Mouse (Mus musculus): ENCODE measurements around the gene 2310034G01Rik.

Gene 2310034G01Rik

DNA sequence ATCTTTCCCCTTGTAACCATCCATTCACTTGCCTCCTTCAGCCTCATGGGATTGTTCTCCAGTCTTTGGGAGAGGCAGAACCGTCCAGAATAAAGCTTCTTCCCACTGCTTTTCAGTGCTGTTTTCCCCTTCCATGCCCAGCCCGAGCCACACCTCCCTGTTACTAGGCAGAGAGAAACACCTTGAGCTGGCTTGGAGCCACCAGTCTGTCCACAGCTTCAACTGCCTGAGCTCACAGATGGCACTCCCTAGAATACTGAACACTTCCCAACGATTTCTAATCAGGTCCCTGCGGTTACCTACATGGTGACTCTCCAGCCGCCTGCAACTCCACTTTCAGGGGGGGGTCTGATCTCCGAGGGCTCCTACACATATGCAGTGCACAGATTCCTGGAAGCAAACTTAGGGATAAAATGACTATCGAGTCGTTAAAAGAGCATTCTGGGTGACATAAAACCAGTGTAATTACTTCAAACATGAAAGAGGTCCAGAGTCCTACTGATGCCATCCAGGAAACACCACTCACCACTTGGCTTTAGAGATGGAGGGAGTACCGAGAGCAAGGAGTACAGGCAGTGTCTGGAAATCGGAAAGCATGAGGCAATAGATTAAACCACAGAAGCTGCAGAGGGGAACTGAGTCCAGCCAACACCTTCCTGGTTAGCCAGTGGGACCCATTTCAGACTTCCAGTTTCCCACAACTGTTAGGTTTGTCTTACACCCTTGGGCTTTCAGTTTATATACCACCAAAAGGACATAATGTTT is at the start of gene 2310034G01Rik:
Gene 2310034G01Rik (minus strand): TSS at position 135 of the 765 bp plus-strand sequence.
- no peak for DNase-seq

DNA sequence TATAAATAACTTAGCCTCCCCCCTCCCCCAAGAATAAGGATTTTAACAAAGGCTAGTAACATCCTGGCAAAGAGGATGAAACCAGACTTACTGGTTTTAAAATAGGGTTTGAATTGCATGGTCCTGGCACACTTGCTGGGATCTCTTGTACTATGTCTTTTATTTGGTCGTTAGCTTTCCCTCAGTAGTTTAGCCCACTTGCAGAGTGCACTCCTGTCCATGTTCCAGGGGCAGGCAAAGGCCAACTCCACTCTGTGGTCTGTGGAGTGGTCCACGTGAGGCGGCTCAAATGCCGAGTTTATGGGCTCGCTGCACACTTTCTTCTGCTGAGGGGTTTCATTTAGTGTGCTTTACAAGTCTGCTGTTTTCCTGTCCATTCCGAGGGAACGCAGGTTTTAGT is 49.8 kb upstream of the 2310034G01Rik start:
- no peak for DNase-seq

DNA sequence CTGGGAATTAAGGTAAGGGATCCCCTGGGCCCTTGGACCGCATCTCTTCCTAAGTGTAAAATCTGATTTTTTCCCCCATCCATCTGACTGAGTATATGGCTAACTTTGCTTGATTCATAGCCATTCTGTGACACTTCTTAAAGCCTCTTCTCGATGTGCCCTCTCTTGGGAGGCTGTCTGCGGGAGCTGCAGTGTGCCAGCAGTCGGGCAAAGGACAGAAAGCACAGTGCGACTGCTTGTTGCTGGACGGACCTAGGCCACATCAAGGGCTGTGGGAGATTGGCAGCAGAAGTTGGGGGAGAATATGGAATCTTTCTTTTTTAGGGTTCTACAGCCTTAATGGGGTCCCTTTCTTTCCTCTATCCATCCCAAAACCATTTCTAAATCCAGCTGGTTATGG is 49.3 kb upstream of the 2310034G01Rik start:
- DNase-seq = no peak

DNA sequence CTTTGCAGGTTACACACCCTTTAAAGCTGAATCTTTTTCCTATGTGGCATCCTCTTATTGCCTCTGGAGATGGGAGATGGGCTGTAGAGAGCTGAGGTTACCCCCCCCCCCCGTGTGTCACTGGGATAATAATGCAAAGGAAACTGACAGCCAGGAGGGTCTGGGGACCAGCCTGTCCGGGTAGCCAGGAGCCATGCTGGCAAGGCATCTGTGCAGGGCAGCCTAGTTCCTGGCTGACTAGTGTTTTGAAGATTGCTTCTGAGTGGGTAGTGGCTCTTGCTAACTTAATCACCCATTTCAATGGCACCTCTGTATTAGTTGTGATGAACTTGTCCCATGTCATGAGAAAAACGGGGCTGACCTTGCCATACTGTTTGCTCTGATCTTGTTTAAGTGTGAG is 48.3 kb upstream of the 2310034G01Rik start:
- DNase-seq = no peak

DNA sequence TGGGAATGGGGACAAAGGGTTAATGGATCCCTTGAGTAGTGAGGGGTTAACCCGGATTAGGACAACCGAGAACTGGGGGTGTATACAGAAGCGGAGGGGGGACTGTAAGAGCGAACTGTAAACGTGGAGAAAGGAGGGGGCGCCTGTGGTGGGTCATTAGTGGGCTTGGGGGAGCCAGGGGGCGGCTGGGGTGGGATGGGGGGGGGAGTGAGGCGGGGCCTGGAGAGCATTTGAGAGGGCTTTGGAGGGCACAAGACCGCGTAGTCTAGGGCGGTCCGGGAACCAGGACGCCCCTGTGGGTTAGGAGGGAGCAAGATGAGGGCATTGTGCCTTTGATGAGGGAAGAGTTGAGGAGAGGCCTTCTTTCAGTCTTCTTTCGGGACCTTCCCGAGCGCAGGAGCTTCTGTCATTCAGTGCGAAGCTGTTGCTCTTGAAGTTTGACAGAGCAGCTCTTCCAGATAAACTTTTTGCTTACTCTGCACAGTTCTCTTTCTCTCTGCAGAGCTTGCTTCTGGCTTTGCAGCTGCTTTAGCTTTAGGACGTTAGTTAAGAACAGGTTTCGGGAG is 47.4 kb upstream of the 2310034G01Rik start:
- DNase-seq = no peak

DNA sequence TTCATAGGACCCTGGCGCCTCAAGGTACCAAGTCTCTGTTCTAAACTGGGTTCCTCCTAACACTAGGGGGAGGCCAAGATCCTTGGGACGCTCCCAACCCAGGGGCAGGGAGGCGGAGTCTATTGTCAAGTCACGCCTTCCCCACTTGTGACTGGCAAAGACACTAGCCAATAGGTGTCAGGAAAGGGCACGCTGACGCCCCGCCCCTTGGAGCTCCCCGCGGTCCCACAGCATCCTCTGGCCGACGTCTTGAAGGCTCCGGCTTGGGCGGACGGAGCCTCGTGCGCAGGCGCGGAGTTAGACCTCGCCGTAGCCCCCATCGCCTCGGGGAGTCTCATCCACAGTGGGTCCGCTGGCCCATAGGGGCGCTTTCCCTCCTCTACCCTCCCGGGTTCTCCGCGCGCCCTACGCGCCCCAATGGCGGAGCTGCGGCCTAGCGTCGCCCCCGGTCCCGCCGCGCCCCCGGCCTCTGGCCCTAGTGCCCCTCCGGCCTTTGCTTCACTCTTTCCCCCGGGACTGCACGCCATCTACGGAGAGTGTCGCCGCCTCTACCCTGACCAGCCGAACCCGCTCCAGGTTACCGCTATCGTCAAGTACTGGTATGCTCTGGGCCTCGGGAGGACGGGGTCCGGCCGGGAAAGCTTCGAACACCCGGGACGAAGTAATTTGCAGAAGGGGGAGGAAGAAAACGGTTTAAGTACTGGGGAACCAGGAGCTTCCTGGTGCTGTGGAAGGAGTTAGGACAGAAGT is 46.8 kb upstream of the 2310034G01Rik start, which contains the start of gene Sufu:
Gene Sufu (plus strand): TSS at position 211 of the 750 bp plus-strand sequence.
- peak; percentile 96 to 97 for DNase-seq

DNA sequence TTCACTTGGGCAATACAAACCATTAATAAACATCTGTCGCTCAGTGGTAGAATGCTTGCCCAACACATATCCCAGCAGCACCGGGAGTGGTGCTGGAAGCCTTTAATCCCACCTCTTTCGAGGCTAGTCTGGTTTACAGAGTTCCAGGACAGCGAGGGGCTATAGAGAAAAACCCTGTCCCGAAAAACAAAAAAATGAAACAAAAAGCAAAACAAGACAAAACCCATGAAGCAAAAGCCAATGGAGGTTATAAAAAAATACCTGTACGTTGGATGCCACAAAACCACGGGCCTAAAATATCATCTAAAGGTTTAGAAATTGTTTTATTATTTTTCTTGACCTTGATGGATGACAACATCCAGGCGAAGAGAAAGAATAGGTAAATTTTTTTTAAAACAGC is 46.0 kb upstream of the 2310034G01Rik start:
- DNase-seq = no peak

DNA sequence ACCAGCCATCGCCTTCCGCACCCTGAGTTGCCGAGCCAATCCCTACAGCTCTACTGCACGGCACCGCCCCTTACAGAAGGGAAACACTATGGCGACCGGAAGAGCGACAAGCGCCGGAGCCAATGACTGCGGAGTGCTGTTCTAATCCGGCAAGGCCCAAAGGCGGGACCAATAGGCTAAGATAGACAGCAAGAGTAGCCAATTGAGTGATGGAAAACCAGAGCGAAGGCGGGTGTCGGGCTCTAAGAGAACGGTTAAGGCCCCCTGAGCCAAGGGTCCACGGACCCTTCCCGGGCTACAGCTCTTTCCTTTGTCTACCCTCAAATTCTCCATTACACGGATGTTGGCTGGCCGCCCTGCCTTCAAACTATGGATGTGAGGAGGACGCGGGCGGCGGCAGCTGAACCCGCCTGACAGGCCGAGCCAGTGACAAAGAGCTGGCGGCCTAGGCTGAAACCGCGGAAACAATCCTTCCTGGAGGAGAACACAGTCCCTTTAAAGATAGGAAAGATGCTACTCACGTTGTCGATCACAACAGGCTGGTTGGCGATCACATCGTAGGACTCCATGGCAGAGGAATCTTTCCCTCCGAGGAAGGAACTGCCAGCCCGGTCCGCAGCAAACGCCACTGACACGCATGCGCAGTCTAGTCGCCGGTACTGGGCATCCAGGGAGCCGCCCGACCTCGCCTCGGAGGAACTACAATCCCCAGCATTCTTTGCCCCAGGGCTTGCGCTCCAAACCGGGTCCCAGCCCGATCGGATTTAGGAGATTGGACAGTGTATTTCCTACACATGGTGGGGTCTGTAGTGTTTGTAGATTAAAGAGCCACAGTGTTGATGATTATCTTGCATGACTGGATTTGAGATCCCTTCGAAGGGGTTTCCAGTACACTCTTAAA is 45.3 kb upstream of the 2310034G01Rik start, which contains the start of gene Actr1a:
Gene Actr1a (minus strand): TSS at position 640 of the 901 bp plus-strand sequence.
- peak; percentile 91 to 92 for DNase-seq

DNA sequence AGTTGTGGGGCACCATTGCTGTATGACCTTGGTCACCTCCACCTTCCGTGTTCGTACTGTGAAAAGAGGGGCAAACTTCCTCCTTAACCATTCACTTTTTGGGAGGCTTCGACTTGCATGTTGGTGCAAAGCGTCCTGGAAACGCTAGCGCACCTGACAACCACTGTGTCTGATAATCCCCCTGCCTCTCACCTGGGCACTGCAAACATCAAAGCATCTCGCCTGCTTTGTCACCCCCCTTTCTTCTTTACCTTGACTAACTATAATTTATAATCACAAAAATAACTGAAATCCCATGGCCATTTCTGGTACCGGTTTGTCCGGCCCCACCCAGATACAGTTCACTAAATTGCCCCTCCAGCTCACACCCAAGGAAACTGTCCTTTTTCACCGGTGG is 44.6 kb upstream of the 2310034G01Rik start:
- DNase-seq = no peak

DNA sequence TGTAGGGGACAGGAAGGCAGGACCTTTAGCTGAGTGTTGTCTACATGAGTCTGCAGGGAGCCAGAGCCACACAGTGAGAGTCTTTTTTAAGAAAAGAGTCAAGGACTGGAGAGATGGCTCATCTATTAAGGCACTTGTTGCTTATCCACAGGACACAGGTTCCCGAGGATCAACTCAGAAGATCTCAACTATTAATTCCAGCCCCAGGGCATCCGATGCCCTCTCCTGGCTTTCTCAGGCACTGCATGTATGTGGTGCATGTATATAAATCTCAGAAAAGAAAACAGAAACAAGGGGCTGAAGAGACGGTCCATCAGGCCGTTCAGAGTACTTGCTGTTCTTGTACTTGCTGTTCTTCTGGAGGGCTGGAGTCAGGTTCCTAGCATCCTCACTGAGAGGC is 41.9 kb upstream of the 2310034G01Rik start:
- peak in 1 of 2 experiments; percentile 46 for DNase-seq

DNA sequence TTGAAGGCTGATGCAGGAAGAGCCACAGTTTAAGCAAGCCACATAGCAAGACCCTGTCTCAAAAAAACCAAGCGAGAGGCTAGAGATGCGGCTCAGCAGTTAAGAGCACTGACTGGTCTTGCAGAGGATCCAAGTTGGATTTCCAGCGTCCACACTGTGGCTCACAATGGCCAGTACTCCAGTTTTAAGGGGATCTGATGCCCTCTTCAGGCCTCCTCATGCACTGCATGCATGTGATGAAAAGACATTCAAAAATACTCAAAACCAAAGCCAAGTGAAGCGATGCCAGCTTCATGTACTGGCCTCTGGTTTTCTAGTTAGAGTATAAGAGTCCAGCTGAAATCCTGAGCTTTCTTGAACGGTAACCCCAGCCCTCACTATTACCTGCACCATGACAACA is 39.8 kb upstream of the 2310034G01Rik start:
- no peak for DNase-seq

DNA sequence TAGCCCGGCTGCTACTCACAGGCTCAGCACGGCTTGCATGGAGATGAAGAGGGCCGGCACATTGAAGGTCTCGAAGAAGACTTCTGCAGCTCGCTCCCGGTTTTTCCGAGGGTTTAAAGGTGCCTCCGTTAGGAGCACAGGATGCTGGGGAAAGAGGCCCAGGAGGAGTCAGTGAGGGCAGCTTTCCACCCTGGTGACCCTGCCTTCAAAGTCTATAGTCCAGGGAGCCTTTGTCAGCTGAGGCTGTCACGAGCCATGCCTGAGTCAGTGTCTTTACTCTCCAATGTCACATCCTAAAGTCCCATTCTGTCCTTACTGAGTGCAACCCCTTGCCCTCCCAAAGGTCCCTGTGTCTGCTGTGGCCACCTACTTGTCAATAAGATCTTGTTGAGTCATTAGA is 32.2 kb upstream of the 2310034G01Rik start:
- DNase-seq = no peak

DNA sequence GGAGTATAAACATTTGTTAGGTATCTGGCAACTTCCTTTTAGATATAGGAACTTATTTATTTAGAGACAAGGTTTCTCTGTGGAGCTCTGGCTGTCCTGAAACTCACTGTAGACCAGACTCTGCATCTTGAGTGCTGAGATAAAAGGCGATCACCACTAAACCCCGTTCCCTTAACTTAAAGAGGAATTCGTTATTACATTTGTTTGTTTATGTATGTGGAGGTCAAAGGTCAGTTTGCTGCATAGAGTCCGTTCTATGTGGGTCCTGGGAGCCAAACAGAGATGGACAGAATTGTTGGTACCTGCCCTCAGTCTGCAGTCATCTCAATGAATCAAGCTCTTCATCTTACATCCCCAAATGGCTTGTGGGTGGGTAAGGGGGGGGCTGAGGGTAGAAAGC is 25.8 kb upstream of the 2310034G01Rik start:
- no peak for DNase-seq

DNA sequence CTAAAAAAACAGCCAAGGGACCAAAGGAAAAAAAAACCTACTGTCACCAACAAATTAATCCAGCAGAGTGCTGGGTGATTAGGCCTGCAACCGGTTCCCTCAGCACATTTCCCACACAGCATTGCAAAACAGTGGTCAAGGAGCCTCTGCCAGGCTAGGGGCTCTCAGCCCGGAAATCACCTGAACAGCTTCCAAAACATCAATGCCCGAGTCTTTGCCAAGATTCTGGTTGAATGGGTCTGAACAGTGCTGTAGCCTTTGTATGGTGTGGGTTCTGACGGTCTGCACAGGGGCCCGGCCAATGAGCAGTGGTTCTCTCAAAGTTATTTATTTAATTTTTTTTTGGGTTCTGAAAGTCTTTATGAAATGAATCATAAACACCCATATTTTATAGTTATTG is 25.4 kb upstream of the 2310034G01Rik start:
- DNase-seq = no peak

DNA sequence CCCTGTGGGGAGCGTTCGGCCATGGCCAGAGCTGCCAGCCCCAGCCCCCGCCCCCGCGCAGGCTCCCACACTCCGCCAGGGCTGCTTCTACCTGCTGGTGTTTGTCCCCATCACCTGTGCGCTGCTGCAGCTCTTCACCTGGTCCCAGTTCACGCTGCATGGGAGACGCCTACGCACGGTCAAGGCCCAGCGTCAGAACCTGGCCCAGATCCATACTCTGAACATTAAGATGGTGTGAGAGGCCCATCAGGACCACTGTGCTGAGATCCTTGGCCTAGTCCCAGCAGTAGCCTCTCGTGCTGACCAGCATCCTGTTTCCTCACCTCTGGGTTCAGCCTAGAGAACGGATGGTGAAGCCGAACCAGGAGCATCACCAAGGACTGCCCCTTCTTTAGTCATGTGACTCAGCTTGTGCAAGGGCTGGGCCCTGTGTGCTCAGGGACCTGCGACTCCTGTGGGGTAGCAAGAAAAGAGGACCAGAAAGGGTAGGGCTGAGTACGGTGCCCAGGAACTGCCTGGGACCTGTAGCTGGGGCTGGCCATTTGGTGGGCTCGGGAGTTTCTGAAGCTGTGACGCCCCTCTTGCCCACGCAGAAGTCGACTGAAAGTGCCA is 24.5 kb upstream of the 2310034G01Rik start:
- no peak for DNase-seq

DNA sequence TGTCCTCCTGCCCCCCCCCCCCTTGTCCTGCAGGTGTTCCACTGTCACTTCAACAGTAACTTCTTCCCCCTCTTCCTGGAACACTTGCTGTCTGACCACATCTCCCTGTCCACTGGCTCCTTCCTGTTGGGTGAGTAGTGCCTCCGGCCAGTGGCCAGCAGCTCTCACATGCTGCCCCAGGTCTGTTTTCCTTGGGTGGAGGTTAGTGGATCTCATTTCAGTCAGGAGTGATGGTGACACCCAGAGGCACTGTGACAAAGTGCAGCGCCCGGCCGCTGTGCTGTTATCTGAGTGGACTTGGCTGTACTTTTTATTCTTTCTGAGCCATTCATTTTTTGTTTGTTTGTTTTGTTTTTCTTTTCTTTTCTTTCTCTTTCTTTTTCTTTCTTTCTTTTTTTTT is 19.1 kb upstream of the 2310034G01Rik start:
- DNase-seq = peak; percentile 22 to 55

DNA sequence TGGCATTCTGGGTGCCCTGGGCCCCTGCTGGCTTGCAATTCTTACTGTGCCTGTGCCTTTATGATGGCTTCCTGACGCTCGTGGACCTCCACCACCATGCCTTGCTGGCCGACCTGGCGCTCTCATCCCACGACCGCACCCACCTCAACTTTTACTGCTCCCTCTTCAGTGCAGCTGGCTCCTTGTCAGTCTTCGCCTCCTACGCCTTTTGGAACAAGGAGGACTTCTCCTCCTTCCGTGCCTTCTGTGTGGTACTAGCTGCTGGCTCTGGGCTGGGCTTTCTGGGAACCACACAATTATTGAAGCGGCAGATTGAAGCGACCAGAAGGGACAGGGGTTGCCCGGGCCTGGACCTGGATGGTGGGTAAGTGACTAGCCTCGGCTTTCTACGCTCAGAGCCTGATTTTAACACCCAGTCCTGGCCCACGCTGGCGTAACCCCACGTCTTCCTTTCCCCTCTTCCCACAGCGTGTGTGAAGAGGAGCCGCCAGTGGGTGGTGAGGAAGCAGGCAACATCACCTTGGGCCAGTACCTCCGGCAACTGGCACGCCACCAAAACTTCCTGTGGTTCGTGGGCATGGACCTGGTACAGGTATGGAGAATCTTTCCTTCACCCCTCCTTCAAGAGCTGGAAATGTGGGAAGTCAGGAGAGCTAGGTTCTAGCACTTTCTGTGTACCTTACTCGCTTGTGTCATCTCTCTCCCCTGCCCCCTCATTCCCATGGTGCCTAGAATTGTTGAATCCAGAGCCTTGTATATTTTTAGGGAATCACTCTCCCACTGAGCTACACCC is 17.9 kb upstream of the 2310034G01Rik start:
- DNase-seq = no peak

DNA sequence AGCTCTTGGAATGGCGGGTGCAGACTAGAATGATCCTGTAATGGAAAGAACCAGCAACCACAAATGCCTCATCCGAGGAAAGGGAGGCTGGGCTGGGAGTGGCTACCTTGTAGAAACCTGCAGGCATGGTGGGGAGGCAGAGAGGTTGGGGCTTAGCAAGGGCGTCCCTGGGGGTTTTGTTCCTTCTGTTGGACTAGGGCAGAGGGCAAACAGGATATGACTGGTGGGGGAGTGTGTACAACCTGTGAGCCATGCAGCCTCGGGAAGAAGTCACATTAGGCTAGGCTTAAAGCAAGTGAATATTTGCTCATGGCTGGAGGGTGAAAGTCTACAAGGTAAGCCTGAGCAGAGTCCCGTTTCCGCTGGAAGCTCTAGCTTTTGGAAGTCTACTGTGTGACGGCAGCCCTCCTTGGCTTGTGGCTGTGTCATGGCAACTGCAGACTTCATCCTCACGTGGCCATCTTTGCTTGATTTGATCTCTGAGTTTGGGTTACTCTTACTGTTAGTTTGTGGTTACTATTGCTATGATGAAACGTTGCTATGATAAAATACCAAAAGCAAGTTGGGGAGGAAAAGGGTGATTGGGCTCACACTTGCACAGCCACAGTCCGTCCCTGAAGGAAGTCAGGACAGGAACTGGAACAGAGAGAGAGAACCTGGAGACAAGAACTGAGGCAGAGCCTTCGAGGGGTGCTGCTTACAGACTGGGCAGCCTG is 13.3 kb upstream of the 2310034G01Rik start:
- no peak for DNase-seq

DNA sequence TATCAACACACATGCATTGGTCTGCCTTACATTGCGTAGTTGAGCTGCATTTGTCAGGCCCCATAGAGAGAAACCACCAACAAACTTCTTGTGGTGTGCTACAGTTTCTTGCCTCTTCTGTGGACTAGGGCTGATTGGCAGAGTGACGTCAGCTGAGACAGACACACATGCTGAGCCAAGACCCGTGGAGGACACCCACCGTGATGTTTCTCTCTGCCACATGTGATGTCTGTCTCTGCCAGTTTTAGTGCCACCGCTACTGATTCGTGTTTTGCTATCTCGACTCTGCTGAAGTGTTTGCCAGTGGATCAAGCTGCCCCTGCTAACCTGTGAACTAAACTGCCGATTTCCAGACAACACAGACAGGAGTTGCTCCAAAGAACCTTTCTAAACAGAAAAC is 12.0 kb upstream of the 2310034G01Rik start:
- no peak for DNase-seq

DNA sequence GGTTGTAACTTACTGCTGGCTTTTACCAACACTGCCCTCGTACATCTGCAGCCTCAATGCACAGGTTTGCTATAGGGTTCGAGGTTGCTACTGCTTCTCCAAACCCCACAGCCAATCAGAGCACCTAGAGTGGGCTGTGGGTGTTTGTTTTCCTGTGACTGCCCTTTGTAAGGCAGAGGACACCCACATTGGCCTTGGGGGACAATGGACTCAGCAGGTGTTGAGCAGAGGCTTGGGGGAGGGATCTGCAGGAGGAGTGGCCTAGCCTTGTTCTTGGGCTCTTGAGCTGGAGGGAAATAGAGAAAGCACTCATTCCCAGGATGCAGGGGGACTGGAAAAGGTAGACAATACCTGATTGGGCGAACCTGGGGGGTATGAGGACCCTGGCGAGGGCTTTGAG is 8.3 kb upstream of the 2310034G01Rik start:
- DNase-seq = no peak
